ENCODE assay signal across 16 mouse cellular contexts in the genomic region with DNA sequence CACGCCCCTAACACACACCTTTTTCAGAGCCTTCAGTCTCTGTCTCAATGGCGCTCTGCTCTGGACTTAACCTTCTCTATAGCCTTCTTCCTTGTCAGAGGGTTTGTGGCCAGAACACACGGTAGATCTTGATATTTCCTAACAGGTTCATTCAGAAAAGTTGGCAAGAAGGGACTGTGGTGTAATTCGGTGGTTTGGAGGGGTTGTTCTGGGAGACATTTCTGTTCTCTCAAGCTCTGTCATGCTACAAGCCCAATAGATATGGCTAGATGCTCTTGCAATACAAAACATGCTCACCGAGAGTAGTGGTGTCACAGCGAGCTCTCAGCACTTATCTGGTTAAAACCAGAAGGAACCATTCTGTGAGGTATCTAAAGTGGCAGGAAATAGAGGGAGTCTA. TPM values are rescaled to one million over a fixed set of nuclear protein-coding genes. Genes with fewer than 3 reads are reported as not detected.
DNase-seq lines count a peak whose midpoint lies in the region; ATAC-seq lines count a peak whose summit lies in the region.
"Had no signal": no experiment of that assay in that cellular context is flagged by ENCODE, and none has a peak within 500 bp of the region (broad histone marks: within the 10 kb centered on the region; RNA-seq: fewer than 3 reads in every experiment).

No protein-coding gene starts in this region.

- 52% methylated on average over 6 of the region's 6 CpGs for WGBS in heart, embryonic 13.5 days
- 66% methylated on average over 6 of the region's 6 CpGs for WGBS in lung, embryonic 15.5 days
- 63% methylated on average over 6 of the region's 6 CpGs for WGBS in intestine, embryonic 15.5 days
- WGBS in hindbrain, embryonic 14.5 days = 86% methylated on average over 6 of the region's 6 CpGs

- no peak for ATAC-seq in heart, embryonic 13.5 days (ENCODE audit: extremely low read depth, insufficient number of reproducible peaks, low FRiP score, low TSS enrichment)
- no peak for ATAC-seq in lung, embryonic 15.5 days (ENCODE audit: borderline replicate concordance, extremely low read depth, low FRiP score, low TSS enrichment)
- ATAC-seq in common myeloid progenitor, adult 5-6 weeks (replicated peaks; ENCODE audit: low read depth, poor library complexity, severe bottlenecking) = peak; percentile 84
- ATAC-seq in intestine, embryonic 15.5 days = 0 out of 2 replicates have a peak, but pooled peaks have one; percentile 20
- no peak for ATAC-seq in hindbrain, embryonic 14.5 days (ENCODE audit: low FRiP score)
- ATAC-seq: forebrain, embryonic 13.5 days had no signal

- peaks cover 67% of the 10 kb centered on the region for H3K4me1 ChIP-seq in heart, embryonic 13.5 days
- H3K4me1 ChIP-seq in lung, embryonic 15.5 days = peaks cover 66% of the 10 kb centered on the region
- peaks cover 33% of the 10 kb centered on the region for H3K4me1 ChIP-seq in intestine, embryonic 15.5 days (replicated peaks)
- peaks cover 41% of the 10 kb centered on the region for H3K4me1 ChIP-seq in hindbrain, embryonic 14.5 days (replicated peaks; ENCODE audit: control insufficient read depth, insufficient read depth, low read length)

- H3K27ac ChIP-seq in heart, embryonic 13.5 days (replicated peaks) = peak overlapping the region; percentile 71; the same call in 1 of the 2 replicates
- H3K27ac ChIP-seq in lung, embryonic 15.5 days = 0 out of 2 replicates have a peak overlapping the region, but pooled peaks have one; percentile 55
- H3K27ac ChIP-seq in intestine, embryonic 15.5 days = no peak overlapping the region
- no peak overlapping the region for H3K27ac ChIP-seq in hindbrain, embryonic 14.5 days
- H3K27ac ChIP-seq: embryonic facial prominence, embryonic 15.5 days; forebrain, embryonic 13.5 days; liver, embryonic 14.5 days; macrophage had no signal

- H3K4me3 ChIP-seq in heart, embryonic 13.5 days = no peak overlapping the region
- no peak overlapping the region for H3K4me3 ChIP-seq in lung, embryonic 15.5 days
- H3K4me3 ChIP-seq in intestine, embryonic 15.5 days (replicated peaks) = no peak overlapping the region
- no peak overlapping the region for H3K4me3 ChIP-seq in hindbrain, embryonic 14.5 days (replicated peaks; ENCODE audit: low read length)
- H3K4me3 ChIP-seq: embryonic facial prominence, embryonic 15.5 days; forebrain, embryonic 13.5 days had no signal

- no peaks in the 10 kb centered on the region for H3K36me3 ChIP-seq in heart, embryonic 13.5 days
- no peaks in the 10 kb centered on the region for H3K36me3 ChIP-seq in lung, embryonic 15.5 days
- no peaks in the 10 kb centered on the region for H3K36me3 ChIP-seq in intestine, embryonic 15.5 days
- no peaks in the 10 kb centered on the region for H3K36me3 ChIP-seq in hindbrain, embryonic 14.5 days (replicated peaks; ENCODE audit: control insufficient read depth, insufficient read depth)
- H3K36me3 ChIP-seq: embryonic facial prominence, embryonic 15.5 days had no signal

- no peak overlapping the region; the same call in 1 of the 2 replicates for H3K9ac ChIP-seq in heart, embryonic 13.5 days
- H3K9ac ChIP-seq in lung, embryonic 15.5 days = no peak overlapping the region
- no peak overlapping the region for H3K9ac ChIP-seq in intestine, embryonic 15.5 days
- H3K9ac ChIP-seq in hindbrain, embryonic 14.5 days = no peak overlapping the region
- H3K9ac ChIP-seq: embryonic facial prominence, embryonic 15.5 days; forebrain, embryonic 13.5 days; liver, embryonic 14.5 days had no signal

- intact Hi-C loops in heart, postnatal 36 days (cut with DNase I) = loop anchor here (2.0 to 5.0 kb wide), 3 partner anchors 39 to 99 kb away; no protein-coding TSS in a partner anchor
- intact Hi-C loops in left cerebral cortex, postnatal 14 days (cut with DNase I) = no loop called here

- no peaks in the 10 kb centered on the region for H3K9me3 ChIP-seq in heart, embryonic 13.5 days
- H3K9me3 ChIP-seq in lung, embryonic 15.5 days = no peaks in the 10 kb centered on the region
- no peaks in the 10 kb centered on the region for H3K9me3 ChIP-seq in intestine, embryonic 15.5 days
- no peaks in the 10 kb centered on the region for H3K9me3 ChIP-seq in hindbrain, embryonic 14.5 days (ENCODE audit: control insufficient read depth, low read length)
- H3K9me3 ChIP-seq: embryonic facial prominence, embryonic 15.5 days; forebrain, embryonic 13.5 days had no signal

- DNase-seq in heart, postnatal 36 days = no peak
- DNase-seq in lung, postnatal 25 days (ENCODE audit: low spot score) = no peak
- DNase-seq in hindbrain, embryonic 14.5 days (ENCODE audit: low spot score) = no peak
- no peak for DNase-seq in left cerebral cortex, postnatal 14 days (ENCODE audit: low spot score in 2 of 2)
- DNase-seq: adrenal gland, postnatal 10 days; cerebellum, adult 2 months; right cerebral cortex, postnatal 25 days; thymus, adult 2 months had no signal

- no peak overlapping the region for H3K4me2 ChIP-seq in heart, embryonic 13.5 days
- no peak overlapping the region for H3K4me2 ChIP-seq in lung, embryonic 15.5 days
- H3K4me2 ChIP-seq in intestine, embryonic 15.5 days (replicated peaks) = no peak overlapping the region
- no peak overlapping the region for H3K4me2 ChIP-seq in hindbrain, embryonic 14.5 days (replicated peaks)
- H3K4me2 ChIP-seq: embryonic facial prominence, embryonic 15.5 days; forebrain, embryonic 13.5 days had no signal

- H3K27me3 ChIP-seq in heart, embryonic 13.5 days (replicated peaks) = no peaks in the 10 kb centered on the region
- H3K27me3 ChIP-seq in lung, embryonic 15.5 days = no peaks in the 10 kb centered on the region
- no peaks in the 10 kb centered on the region for H3K27me3 ChIP-seq in intestine, embryonic 15.5 days (replicated peaks)
- H3K27me3 ChIP-seq in hindbrain, embryonic 14.5 days (ENCODE audit: control insufficient read depth, insufficient read depth, low read length) = no peaks in the 10 kb centered on the region
- H3K27me3 ChIP-seq: embryonic facial prominence, embryonic 15.5 days; forebrain, embryonic 13.5 days had no signal

RNA-seq across cellular contexts. Expression of gene Bach2, which starts 51.2 kb away (rescaled TPM):
- polyA plus RNA-seq in heart, embryonic 13.5 days (2015; fragmentation: Nextera tagmentation; extraction: Ambion mirVana) = 7.0 and 7.1 TPM in 2 replicates
- 1 to 10 TPM; 5.4 to 6.4 TPM for total RNA-seq in heart, postnatal 36 days (2021)
- 8.7 and 10.5 TPM in 2 replicates for polyA plus RNA-seq in lung, embryonic 15.5 days (2015; fragmentation: Nextera tagmentation; extraction: Ambion mirVana)
- 1.6 and 8.9 TPM in 2 replicates for total RNA-seq in common myeloid progenitor, adult 5-6 weeks (2017)
- 4.4 and 4.7 TPM in 2 replicates for polyA plus RNA-seq in intestine, embryonic 15.5 days (2015; fragmentation: Nextera tagmentation; extraction: Ambion mirVana)
- polyA plus RNA-seq in hindbrain, embryonic 14.5 days (2014; fragmentation: Nextera tagmentation; extraction: Ambion mirVana) = 27.7 and 31.5 TPM in 2 replicates
- 10 to 100 TPM; 22.4 to 24.8 TPM for total RNA-seq in left cerebral cortex, postnatal 14 days (2021)

Comparison
In these comparisons a context has a peak if more than half of its experiments do, and no peak if none do; other contexts are left out.
1. ATAC-seq: peak in common myeloid progenitor, adult 5-6 weeks (single experiment) and intestine, embryonic 15.5 days (single experiment); none in heart, embryonic 13.5 days (single experiment), lung, embryonic 15.5 days (single experiment) and hindbrain, embryonic 14.5 days (single experiment).
2. H3K27ac ChIP-seq: peak in heart, embryonic 13.5 days (single experiment) and lung, embryonic 15.5 days (single experiment); none in intestine, embryonic 15.5 days (single experiment) and hindbrain, embryonic 14.5 days (single experiment).